In the genomic region with DNA sequence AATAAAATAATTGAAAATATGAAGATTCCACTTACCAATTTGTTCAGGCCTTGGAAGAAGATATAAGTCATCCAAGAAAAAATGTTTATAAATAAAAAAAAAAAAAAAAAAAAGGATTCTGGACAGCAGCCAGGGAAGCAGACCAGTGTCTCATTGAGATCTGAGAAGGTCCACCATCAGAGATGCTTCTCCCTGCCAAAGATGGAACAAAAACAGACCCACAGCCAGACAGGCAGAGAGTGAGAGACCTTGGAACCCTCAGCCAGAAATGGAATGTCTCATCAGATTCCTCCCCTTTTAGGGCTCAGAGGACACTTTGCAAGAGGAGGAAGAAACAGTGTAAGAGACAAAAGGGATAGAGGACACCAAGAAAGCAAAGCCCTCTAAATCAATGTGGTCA, we compare ENCODE assay signal across 21 mouse cellular contexts.
DNase-seq lines count a peak whose midpoint lies in the region; ATAC-seq and TF ChIP-seq lines count a peak whose summit lies in the region.
"Had no signal": no experiment of that assay in that cellular context is flagged by ENCODE, and none has a peak within 500 bp of the region (broad histone marks: within the 10 kb centered on the region; RNA-seq: fewer than 3 reads in every experiment).

No protein-coding gene starts in this region.

- H3K9ac ChIP-seq in lung, embryonic 14.5 days, result no peak overlapping the region
- H3K9ac ChIP-seq in lung, postnatal 0 days (replicated peaks; ENCODE audit: low read depth), result no peak overlapping the region
- H3K9ac ChIP-seq in lung, embryonic 16.5 days (ENCODE audit: low read length), result no peak overlapping the region
- H3K9ac ChIP-seq: embryonic facial prominence, embryonic 13.5 days; embryonic facial prominence, embryonic 15.5 days; forebrain, embryonic 12.5 days had no signal

- peak overlapping the region; percentile 66; the same call in 1 of the 2 replicates for H3K27ac ChIP-seq in lung, embryonic 14.5 days (ENCODE audit: low read depth)
- H3K27ac ChIP-seq in lung, postnatal 0 days (ENCODE audit: low read length), result no peak overlapping the region
- no peak overlapping the region for H3K27ac ChIP-seq in lung, embryonic 16.5 days (ENCODE audit: low read length)
- H3K27ac ChIP-seq: embryonic facial prominence, embryonic 15.5 days; forebrain, embryonic 12.5 days had no signal

- TF ChIP-seq CTCF in lung, embryonic 14.5 days (IDR thresholded peaks at IDR 0.05; ENCODE audit: low read depth), result no peak
- TF ChIP-seq CTCF in lung, postnatal 0 days (IDR thresholded peaks at IDR 0.05), result no peak
- TF ChIP-seq CTCF in lung, adult 2 months (IDR thresholded peaks at IDR 0.05; ENCODE audit: insufficient read depth, low read length), result no peak

- no peak for TF ChIP-seq EP300 in lung, postnatal 0 days (IDR thresholded peaks at IDR 0.05)

- H3K27me3 ChIP-seq in lung, embryonic 14.5 days (ENCODE audit: insufficient read depth, low read length), result no peaks in the 10 kb centered on the region
- no peaks in the 10 kb centered on the region for H3K27me3 ChIP-seq in lung, postnatal 0 days (replicated peaks; ENCODE audit: insufficient read depth, low read length)
- H3K27me3 ChIP-seq in lung, embryonic 16.5 days (ENCODE audit: control insufficient read depth, insufficient read depth, low read depth, low read length), result no peaks in the 10 kb centered on the region
- H3K27me3 ChIP-seq: embryonic facial prominence, embryonic 13.5 days; embryonic facial prominence, embryonic 15.5 days; forebrain, embryonic 12.5 days had no signal

- no peak overlapping the region for H3K4me3 ChIP-seq in lung, embryonic 14.5 days (ENCODE audit: low read depth, low read length)
- H3K4me3 ChIP-seq in lung, postnatal 0 days (ENCODE audit: low read depth, low read length), result no peak overlapping the region
- H3K4me3 ChIP-seq in lung, embryonic 16.5 days (ENCODE audit: low read length), result no peak overlapping the region
- H3K4me3 ChIP-seq in lung, adult 2 months (replicated peaks; ENCODE audit: extremely low read depth, low read depth, low read length), result no peak overlapping the region
- H3K4me3 ChIP-seq: embryonic facial prominence, embryonic 13.5 days; embryonic facial prominence, embryonic 15.5 days; erythroblast, embryonic 14.5 days; forebrain, embryonic 10.5 days; forebrain, embryonic 12.5 days had no signal

- no peak overlapping the region for H3K4me2 ChIP-seq in lung, embryonic 14.5 days
- H3K4me2 ChIP-seq in lung, postnatal 0 days (replicated peaks; ENCODE audit: low read depth, low read length), result no peak overlapping the region
- no peak overlapping the region for H3K4me2 ChIP-seq in lung, embryonic 16.5 days (ENCODE audit: low read depth, low read length)
- H3K4me2 ChIP-seq: embryonic facial prominence, embryonic 13.5 days; embryonic facial prominence, embryonic 15.5 days; forebrain, embryonic 12.5 days had no signal

- no peak for TF ChIP-seq POLR2A in lung, adult 2 months (IDR thresholded peaks at IDR 0.05; ENCODE audit: borderline replicate concordance, extremely low read depth, low read depth, low read length)

- H3K36me3 ChIP-seq in lung, embryonic 14.5 days (ENCODE audit: insufficient read depth), result no peaks in the 10 kb centered on the region
- no peaks in the 10 kb centered on the region for H3K36me3 ChIP-seq in lung, postnatal 0 days (ENCODE audit: insufficient read depth, low read length)
- no peaks in the 10 kb centered on the region for H3K36me3 ChIP-seq in lung, embryonic 16.5 days (ENCODE audit: control insufficient read depth, insufficient read depth, low read length)
- H3K36me3 ChIP-seq: embryonic facial prominence, embryonic 13.5 days; embryonic facial prominence, embryonic 15.5 days; forebrain, embryonic 10.5 days; forebrain, embryonic 12.5 days had no signal

- ATAC-seq in lung, embryonic 14.5 days (ENCODE audit: insufficient read depth), result peak; percentile 58; the same call in 1 of the 2 replicates
- ATAC-seq in lung, postnatal 0 days, result no peak
- ATAC-seq in lung, embryonic 16.5 days (ENCODE audit: low read depth), result peak; percentile 66; the same call in 1 of the 2 replicates
- ATAC-seq: forebrain, embryonic 14.5 days had no signal

- DNase-seq in lung, embryonic 14.5 days, result peak; percentile 71
- no peak for DNase-seq in lung, postnatal 0 days (ENCODE audit: low spot score)
- no peak for DNase-seq in lung, adult 2 months
- DNase-seq in ovary, adult 18-20 months (ENCODE audit: low spot score), result peak; percentile 23
- DNase-seq in ovary, postnatal 36 days (ENCODE audit: low spot score), result no peak
- DNase-seq: adrenal gland, adult 2 months; adrenal gland, postnatal 10 days; adrenal gland, postnatal 25 days; cerebellum, adult 11 months; cerebellum, adult 18-20 months; cerebellum, adult 8-10 months; cerebellum, adult 9-11 months; cerebellum, postnatal 36 days; embryo, embryonic 11 days had no signal

- H3K9me3 ChIP-seq in lung, embryonic 14.5 days (ENCODE audit: low read depth, low read length), result no peaks in the 10 kb centered on the region
- no peaks in the 10 kb centered on the region for H3K9me3 ChIP-seq in lung, postnatal 0 days (ENCODE audit: low read length)
- H3K9me3 ChIP-seq in lung, embryonic 16.5 days (ENCODE audit: control insufficient read depth, low read length), result no peaks in the 10 kb centered on the region
- H3K9me3 ChIP-seq: embryonic facial prominence, embryonic 13.5 days; embryonic facial prominence, embryonic 15.5 days; forebrain, embryonic 12.5 days had no signal

- H3K4me1 ChIP-seq in lung, embryonic 14.5 days (ENCODE audit: insufficient read depth), result no peaks in the 10 kb centered on the region
- H3K4me1 ChIP-seq in lung, postnatal 0 days (ENCODE audit: insufficient read depth, low read depth, low read length), result no peaks in the 10 kb centered on the region
- H3K4me1 ChIP-seq in lung, embryonic 16.5 days (replicated peaks; ENCODE audit: control insufficient read depth, insufficient read depth, low read length), result no peaks in the 10 kb centered on the region
- no peaks in the 10 kb centered on the region for H3K4me1 ChIP-seq in lung, adult 2 months (ENCODE audit: control insufficient read depth, insufficient read depth, low read length)
- H3K4me1 ChIP-seq: embryonic facial prominence, embryonic 15.5 days; forebrain, embryonic 10.5 days; forebrain, embryonic 12.5 days had no signal

Comparison
In these comparisons a context has a peak if more than half of its experiments do, and no peak if none do; other contexts are left out.
1. DNase-seq: peak in lung, embryonic 14.5 days (single experiment) and ovary, adult 18-20 months (single experiment); none in lung, postnatal 0 days (single experiment), lung, adult 2 months (single experiment) and ovary, postnatal 36 days (single experiment).